Comparison of ENCODE assay signal across 7 mouse cellular contexts in genomic region chr4:85205071-85205635, GRCm38 (mm10). TPM values are rescaled to one million over a fixed set of nuclear protein-coding genes. Genes with fewer than 3 reads are reported as not detected.
DNase-seq lines count a peak whose midpoint lies in the region; ATAC-seq and TF ChIP-seq lines count a peak whose summit lies in the region.

TSS of gene Sh3gl2 (plus strand) at chr4:85205126.

- peak within 1 kb of the TSS; percentile 72 for H3K9ac ChIP-seq in intestine, postnatal 0 days (ENCODE audit: low read depth, low read length)
- H3K9ac ChIP-seq in midbrain, embryonic 12.5 days (replicated peaks) = peak within 1 kb of the TSS; percentile 63

- no peaks in the 10 kb centered on the region for H3K36me3 ChIP-seq in intestine, postnatal 0 days (ENCODE audit: control insufficient read depth, insufficient read depth)
- H3K36me3 ChIP-seq in midbrain, embryonic 12.5 days = no peaks in the 10 kb centered on the region
- H3K36me3 ChIP-seq in testis, adult 2 months (ENCODE audit: control insufficient read depth, insufficient read depth, low read length) = no peaks in the 10 kb centered on the region

- TF ChIP-seq CTCF in intestine, postnatal 0 days (IDR thresholded peaks at IDR 0.05; ENCODE audit: low read depth) = peak; percentile 58
- TF ChIP-seq CTCF in testis, adult 2 months (IDR thresholded peaks at IDR 0.05; ENCODE audit: control insufficient read depth, insufficient read depth, insufficient replicate concordance, low read depth, low read length) = no peak

- TF ChIP-seq POLR2A in testis, adult 2 months (IDR thresholded peaks at IDR 0.05; ENCODE audit: control insufficient read depth, low read depth, low read length) = no peak

- no peaks in the 10 kb centered on the region for H3K9me3 ChIP-seq in intestine, postnatal 0 days (ENCODE audit: control insufficient read depth)
- no peaks in the 10 kb centered on the region for H3K9me3 ChIP-seq in midbrain, embryonic 12.5 days

- intact Hi-C loops in left cerebral cortex, postnatal 25 days (cut with DNase I) = loop anchor here (5.0 kb wide), 3 partner anchors 52 to 122 kb away; no protein-coding TSS in a partner anchor

- no peaks in the 10 kb centered on the region for H3K4me1 ChIP-seq in intestine, postnatal 0 days (replicated peaks; ENCODE audit: control insufficient read depth, insufficient read depth, low read length)
- H3K4me1 ChIP-seq in midbrain, embryonic 12.5 days = peaks cover 3% of the 10 kb centered on the region; the same call in 1 of the 2 replicates
- H3K4me1 ChIP-seq in testis, adult 2 months (ENCODE audit: control insufficient read depth, insufficient read depth, low read length) = peaks cover 8% of the 10 kb centered on the region

- H3K4me3 ChIP-seq in intestine, postnatal 0 days (ENCODE audit: low read depth, low read length) = peak within 1 kb of the TSS; percentile 90
- H3K4me3 ChIP-seq in midbrain, embryonic 12.5 days = peak within 1 kb of the TSS; percentile 76
- H3K4me3 ChIP-seq in testis, adult 2 months (ENCODE audit: control insufficient read depth, low read depth, low read length) = peak within 1 kb of the TSS; percentile 79

- ATAC-seq in intestine, postnatal 0 days = peak; percentile 96
- peak; percentile 88 for ATAC-seq in midbrain, embryonic 12.5 days (ENCODE audit: low FRiP score, low read depth)

- peak within 1 kb of the TSS; percentile 86 for H3K4me2 ChIP-seq in intestine, postnatal 0 days (replicated peaks; ENCODE audit: low read depth)
- H3K4me2 ChIP-seq in midbrain, embryonic 12.5 days (replicated peaks) = peak within 1 kb of the TSS; percentile 97

- peak within 1 kb of the TSS; percentile 89 for H3K27ac ChIP-seq in intestine, postnatal 0 days (ENCODE audit: low read depth, low read length)
- H3K27ac ChIP-seq in midbrain, embryonic 12.5 days (replicated peaks) = peak within 1 kb of the TSS; percentile 69
- H3K27ac ChIP-seq in testis, adult 2 months (ENCODE audit: control insufficient read depth, insufficient read depth, low read depth, low read length) = peak within 1 kb of the TSS; percentile 59

- under 1% methylated on average over 47 of the region's 48 CpGs for WGBS in intestine, postnatal 0 days
- WGBS in midbrain, embryonic 12.5 days = under 1% methylated on average over 48 of the region's 48 CpGs

- no peaks in the 10 kb centered on the region for H3K27me3 ChIP-seq in intestine, postnatal 0 days (replicated peaks; ENCODE audit: control insufficient read depth, insufficient read depth, low read length)
- peaks cover 50% of the 10 kb centered on the region for H3K27me3 ChIP-seq in midbrain, embryonic 12.5 days
- no peaks in the 10 kb centered on the region for H3K27me3 ChIP-seq in testis, adult 2 months (ENCODE audit: control insufficient read depth, insufficient read depth, low read length)

- DNase-seq in adrenal gland, adult 18-20 months (ENCODE audit: low spot score in 2 of 2) = peak; percentile 50 to 62
- DNase-seq in cerebellum, adult 8-10 months = peak; percentile 91
- DNase-seq in frontal cortex, postnatal 10 days (ENCODE audit: low spot score in 2 of 2) = peak; percentile 66 to 76
- peak; percentile 84 to 85 for DNase-seq in left cerebral cortex, postnatal 25 days (ENCODE audit: low spot score in 2 of 2)

RNA-seq across cellular contexts. Expression of gene Sh3gl2, which starts in this region (rescaled TPM):
- 10 to 100 TPM; 24.0 to 32.9 TPM for total RNA-seq in adrenal gland, adult 18-20 months (2021)
- polyA plus RNA-seq in intestine, postnatal 0 days (2015; fragmentation: Nextera tagmentation; extraction: Ambion mirVana) = 14.6 and 14.9 TPM in 2 replicates
- 100 to 1,000 TPM; 275 to 288 TPM for total RNA-seq in left cerebral cortex, postnatal 25 days (2021)
- 12.4 and 13.3 TPM in 2 replicates for polyA plus RNA-seq in midbrain, embryonic 12.5 days (2016; fragmentation: Nextera tagmentation; extraction: Ambion mirVana)
- 12.0 and 15.4 TPM in 2 replicates for polyA plus RNA-seq in testis, adult 2 months (2012; rRNA removed)

Comparison
In these comparisons a context has a peak if more than half of its experiments do, and no peak if none do; other contexts are left out.
1. Peak in every context shown above with its lines: DNase-seq, ATAC-seq, H3K4me3 ChIP-seq and H3K27ac ChIP-seq.
2. RNA of gene Sh3gl2 (total RNA-seq): 275 to 288 TPM in left cerebral cortex, postnatal 25 days; 24.0 to 32.9 TPM in adrenal gland, adult 18-20 months; every median in the first group is over 4 times any median in the second.